Mouse (Mus musculus) adrenal gland, postnatal 10 days (tissue): ENCODE results near the gene Fkbp14. TPM values are rescaled to one million over a fixed set of nuclear protein-coding genes. Genes with fewer than 3 reads are reported as not detected.

Source experiments
- DNase-seq: peaks from one replicate; pipeline ENCODE4 v3.0.0; 2021; ENCODE audit warnings: mixed read lengths
- long read RNA-seq, 2 experiments: library from polyadenylated mRNA; stranded (forward); transcript quantifications; one replicate each; pipeline ENCODE4 v2.0.0; 2021
- total RNA-seq, 2 experiments: library from RNA; stranded (reverse); gene quantifications; 2 replicates each; pipeline ENCODE4 v1.2.3; 2021

Fkbp14 gene
- total RNA-seq: 10 to 100 TPM; 19.8 to 20.7 TPM
- long read RNA-seq, experiment 1, transcript Fkbp14-201 (4 exons, 2,694 nt): major isoform, 20 of 25 reads
- long read RNA-seq, experiment 1, partial matches to known transcripts: 1 of 25 reads
- long read RNA-seq, experiment 1, other reads (novel, unspliced or antisense): 4 of 25 reads
- long read RNA-seq, experiment 2, transcript Fkbp14-201 (4 exons, 2,694 nt): major isoform, 7 of 8 reads
- long read RNA-seq, experiment 2, partial matches to known transcripts: 1 of 8 reads
- long read RNA-seq, experiment 2, other reads (novel, unspliced or antisense): 0 of 8 reads

DNA sequence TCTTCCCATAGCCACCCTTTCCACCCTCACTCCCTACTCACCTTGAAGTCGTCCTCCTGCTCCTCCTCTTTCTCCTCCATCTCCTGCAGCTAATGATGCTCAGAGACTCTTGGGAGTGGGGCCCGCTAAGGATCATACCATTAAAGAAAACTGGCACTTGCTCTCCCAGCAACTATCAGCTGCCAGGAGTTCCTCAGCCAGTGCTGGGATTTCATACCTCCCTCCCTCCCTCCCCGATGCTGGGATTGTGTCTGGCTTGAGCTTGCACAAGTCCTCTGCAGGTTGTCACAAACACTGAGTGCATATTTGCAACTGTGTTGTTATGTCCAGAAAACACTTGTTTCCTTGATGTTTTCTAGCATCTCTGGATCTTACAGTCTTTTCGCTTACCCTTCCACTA is at the start of gene Fkbp14:
Fkbp14 (minus strand) TSS at position 101 of the 400 bp plus-strand sequence.
- DNase-seq: no peak

DNA sequence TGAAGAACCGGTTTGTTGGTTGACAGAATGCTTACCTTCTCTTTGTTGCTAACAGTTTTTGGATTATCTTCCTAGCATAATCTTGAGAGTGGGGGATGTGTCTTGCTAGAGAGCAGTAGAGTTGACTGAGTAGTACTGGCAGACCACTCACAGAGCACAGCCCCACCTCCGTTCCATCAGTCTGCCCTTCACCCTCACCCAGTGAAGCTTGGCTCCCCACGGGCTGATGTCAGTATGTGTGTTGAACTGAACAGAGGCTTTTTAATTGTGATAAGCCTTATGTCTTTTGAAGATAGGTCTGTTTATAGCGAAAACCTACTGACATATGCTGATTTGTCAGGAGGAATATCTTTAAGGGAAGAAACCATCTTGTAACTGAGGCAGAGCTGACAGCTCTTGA is 46.1 kb upstream of the Fkbp14 start:
- DNase-seq: no peak

DNA sequence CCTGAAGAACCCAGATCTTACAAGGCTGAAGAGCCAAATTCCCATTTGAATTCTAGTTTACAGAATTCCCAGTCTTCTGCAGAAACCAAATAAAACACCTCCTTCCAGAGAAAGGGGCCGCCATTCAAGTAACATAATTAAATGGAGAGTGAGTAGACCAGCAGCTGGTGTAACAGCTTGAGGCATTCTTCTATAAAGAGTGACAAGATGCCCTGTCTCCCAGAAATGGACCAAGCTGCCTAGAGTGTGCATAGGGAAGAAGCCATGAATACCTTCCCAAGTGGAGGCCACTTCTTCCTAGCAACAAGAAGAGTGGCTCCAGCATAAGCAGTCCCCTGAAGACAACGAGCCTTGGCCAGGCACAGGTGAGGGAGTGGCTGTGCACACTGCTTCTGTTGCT is 44.8 kb upstream of the Fkbp14 start:
- no peak for DNase-seq

DNA sequence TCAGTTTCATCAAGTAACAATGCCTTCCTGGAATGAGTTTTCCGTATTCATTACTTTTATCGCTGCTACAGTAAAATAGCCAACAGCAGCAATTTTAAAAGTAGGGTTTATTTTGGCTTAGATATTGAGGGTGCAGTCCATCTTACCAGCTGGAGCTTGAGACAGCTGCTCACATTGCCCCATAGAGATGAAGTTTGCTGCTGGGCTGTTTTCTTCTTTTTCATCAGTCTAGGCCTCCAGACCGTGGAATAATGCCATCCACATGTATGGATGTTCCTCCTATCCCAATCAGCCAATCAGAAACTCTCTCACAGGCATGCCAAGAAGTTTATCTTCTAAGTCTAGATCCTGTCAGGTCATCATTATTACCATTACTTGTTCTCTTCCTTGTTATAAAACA is 42.8 kb upstream of the Fkbp14 start:
- no peak for DNase-seq

DNA sequence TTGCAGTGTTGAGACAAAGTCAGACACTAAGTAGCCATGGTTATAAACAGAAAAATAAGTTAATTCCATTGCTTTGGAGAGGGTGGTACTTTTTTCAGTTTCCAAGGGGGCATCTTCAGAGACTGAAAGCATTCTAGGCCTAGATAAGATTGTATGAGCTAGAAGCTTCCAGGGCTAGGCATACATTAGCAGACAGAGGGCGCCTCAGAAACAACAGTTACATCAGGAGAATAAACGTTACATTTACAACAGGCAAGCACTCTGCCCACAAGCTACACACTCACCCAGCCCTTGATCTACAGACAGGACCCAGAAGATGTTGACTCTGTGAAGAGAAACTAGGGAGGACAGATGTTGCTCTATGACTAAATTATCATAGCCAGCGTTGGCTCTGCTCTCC is 34.4 kb upstream of the Fkbp14 start:
- no peak for DNase-seq

DNA sequence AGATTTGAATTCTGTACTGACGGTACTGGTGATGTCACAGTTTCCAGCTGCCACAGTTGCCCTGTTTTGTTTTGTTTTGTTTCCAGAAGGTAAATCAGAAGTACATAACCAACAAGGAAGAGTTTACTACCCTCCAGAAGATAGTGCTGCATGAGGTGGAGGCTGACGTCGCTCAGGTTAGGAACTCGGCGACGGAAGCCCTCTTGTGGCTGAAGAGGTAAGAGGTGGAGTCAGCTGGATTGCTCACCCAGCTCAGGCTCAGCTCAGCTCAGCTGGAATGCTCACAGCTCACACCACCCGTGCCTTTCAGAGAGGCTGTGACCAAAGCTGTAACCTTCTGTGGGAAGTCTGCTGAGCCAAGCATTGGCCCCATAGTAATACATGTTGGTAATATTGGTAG is 32.6 kb upstream of the Fkbp14 start:
- DNase-seq: peak; percentile 36

DNA sequence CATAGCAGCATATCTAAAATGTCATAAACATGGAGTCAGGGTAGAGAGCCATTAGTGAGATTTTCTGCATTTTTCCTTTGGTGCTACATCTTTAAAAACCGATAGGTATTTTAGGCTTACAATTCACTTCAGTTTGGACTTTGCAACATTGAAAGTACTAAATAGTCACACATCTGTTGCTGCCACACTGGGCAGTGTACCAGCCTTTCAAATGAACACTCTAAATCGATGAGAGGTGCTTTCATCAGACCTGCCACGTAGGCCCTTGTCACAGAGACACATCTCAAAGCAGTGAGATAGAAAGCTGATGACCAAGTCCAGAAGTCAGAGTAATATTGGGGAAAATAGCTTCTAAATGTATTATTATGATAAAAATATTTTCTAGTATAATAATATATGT is 31.3 kb upstream of the Fkbp14 start:
- DNase-seq: no peak

DNA sequence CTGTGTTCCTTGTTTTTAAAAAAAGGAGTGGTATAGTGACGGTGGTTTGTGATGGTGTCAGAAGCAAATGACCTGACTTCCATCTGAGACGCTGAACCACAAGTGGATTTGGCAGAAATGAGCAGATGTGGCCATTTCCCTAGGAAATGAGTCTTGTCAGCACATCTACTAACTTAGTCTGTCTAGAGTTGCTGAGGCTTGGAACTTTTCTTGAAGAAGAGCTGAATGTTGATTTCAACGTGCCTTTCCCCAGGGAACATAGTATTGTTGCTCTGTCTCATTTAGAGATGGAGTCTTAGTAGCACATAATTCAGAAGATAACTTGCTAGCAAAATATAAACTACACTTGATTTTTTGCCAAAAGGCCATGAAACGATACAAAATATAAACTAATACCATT is 23.2 kb upstream of the Fkbp14 start:
- no peak for DNase-seq

DNA sequence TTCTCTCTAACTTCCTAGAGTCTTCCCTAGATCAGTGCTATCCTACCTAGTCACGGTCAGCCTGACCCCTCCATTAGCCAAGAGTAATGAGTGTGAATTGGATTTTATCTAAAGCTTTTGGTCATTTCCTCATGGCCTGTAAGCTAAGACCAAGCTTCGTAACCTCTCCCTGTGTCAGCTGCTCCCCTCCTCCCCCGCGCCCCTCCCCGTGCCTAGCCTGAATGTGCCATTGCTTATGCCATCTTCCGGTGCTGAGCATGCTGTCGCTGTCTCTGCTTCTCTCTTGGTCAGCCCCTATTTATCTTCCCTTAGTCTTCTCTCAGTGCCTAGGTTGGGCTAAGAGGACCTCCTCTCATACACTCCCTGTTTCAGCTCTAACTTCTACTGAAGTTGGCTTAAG is 22.4 kb upstream of the Fkbp14 start:
- DNase-seq: no peak

DNA sequence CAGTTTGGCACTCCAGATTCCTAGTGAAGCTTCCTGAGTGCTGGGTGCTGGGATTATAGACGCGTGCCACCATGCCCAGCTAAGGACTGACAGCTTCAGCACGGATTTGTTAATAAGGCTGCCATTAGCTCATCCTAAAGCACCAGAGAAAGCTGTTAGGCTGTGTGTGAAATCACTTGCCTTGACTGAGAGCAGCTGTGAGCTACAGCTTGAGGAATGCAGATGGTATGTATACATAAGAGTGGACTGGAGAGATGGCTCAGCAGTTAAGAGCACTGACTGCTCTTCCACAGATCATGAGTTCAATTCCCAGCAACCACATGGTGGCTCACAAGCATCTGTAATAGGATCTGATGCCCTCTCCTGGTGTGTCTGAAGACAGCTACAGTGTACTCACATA is 20.3 kb upstream of the Fkbp14 start:
- DNase-seq: no peak

DNA sequence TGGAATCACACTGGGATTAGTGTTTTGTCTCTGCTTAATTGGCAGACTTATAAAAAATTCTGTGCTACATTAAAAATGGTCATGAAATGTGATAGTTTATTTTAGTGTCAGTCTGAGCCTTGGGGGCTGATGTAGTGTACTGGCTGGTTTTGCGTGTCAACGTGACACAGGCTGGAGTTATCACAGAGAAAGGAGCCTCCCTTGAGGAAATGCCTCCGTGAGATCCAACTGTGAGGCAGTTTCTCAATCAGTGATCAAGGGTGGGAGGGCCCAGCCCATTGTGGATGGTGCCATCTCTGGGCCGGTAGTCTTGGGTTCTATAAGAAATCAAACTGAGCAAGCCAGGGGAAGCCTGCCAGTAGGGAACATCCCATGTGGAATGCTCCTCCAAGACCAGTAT is 9.1 kb upstream of the Fkbp14 start:
- no peak for DNase-seq

DNA sequence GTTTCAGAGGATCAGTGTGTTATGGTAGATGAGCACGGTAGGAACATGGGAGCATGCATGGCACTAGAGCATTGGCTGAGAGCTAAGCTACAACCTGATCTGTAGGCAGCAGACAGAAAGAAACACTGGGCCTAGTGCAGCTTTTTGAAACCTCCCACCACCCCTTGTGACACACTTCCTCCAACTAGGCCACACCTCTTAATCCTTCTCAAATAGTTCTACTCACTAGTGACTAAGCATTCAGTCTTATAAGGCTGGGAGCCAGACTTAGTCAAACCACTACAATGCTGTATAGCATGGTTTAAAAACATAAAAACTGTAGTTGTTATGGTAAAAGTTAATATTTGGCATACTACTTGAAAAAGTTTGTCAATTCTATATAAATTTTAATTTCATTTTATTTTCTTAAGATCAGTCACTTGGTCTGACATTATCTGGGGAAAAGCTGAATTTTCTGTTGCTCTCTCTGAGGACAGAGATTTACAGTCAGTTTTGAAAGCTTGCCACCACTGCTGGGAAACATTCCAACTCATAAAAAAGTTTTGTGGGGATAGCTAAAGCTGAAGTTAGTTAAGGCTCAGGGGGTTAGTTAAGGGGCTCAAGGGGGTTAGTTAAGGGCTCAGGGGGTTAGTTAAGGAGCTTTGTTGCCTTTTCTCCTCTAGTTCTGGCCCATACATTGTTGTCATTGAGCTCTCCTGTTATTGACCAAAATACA is 7.0 kb upstream of the Fkbp14 start:
- peak; percentile 82 for DNase-seq

DNA sequence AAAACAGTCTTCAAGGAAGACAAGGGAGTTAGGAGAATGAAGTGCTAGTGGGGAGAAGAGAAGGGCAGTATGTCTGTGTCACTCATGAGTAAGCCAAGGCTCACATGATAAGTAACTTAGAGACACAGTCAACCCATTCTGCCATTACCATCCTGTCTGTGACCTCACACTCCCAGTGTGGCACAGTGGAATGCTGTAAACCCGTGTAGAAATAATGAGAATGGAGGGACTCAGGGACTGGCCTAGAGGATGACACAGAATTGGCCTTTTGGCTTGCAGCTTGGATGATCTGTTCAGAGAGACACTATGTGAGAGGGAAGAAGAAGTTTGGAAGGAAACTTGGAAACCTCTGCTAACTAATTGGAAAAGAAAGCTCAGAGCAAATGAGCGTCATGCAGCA is 5.8 kb upstream of the Fkbp14 start:
- DNase-seq: no peak

DNA sequence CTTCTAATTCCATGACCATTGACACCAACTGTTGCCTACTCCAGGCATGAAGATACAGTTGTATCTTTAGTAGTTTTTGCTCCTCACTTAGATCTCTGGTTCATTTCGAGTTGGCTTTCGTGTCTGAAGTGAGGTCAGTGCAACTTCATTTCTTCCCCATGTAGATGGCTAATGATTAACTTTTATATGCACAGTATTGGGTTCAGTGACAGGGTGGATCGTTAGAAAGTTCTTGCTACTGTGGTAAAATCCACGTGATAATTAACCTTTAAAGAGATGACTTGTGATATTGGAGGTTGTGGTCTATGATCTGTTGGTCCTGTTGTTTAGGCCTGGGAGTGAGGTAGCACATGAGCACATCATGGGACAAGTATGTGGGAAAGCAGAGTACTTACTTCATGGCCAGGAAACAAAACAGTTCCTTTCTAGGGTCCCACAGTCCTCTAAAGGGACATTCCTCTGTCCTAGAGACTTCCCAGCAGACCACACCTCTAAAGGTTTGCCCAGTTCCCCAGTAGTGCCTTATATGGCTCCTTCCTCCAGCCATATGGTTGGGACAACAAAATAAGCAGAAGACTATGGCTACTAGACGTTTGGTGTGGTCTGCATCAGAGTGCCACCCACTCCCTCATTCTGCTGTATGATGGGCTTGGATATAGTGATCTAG is 3.7 kb upstream of the Fkbp14 start:
- no peak for DNase-seq

DNA sequence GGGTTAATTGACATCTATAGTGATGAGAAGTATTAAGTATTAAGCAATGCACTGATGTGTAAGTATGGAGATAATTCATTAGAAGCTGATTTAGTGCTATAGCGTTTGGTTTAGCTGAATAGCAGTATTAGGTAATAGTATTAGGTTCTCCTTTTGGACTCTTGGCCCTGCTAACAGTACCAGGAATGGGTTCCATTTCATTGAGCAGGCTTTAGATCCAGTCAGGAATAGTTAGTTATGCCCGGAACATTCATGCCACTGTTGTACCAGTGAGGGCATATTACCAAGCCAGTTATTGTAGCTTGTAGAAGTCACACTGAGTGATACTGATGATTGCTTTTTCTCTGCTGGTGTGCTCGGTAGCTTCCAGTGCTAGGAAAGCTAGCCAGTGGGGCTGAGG is 603 bp upstream of the Fkbp14 start:
- DNase-seq: no peak

DNA sequence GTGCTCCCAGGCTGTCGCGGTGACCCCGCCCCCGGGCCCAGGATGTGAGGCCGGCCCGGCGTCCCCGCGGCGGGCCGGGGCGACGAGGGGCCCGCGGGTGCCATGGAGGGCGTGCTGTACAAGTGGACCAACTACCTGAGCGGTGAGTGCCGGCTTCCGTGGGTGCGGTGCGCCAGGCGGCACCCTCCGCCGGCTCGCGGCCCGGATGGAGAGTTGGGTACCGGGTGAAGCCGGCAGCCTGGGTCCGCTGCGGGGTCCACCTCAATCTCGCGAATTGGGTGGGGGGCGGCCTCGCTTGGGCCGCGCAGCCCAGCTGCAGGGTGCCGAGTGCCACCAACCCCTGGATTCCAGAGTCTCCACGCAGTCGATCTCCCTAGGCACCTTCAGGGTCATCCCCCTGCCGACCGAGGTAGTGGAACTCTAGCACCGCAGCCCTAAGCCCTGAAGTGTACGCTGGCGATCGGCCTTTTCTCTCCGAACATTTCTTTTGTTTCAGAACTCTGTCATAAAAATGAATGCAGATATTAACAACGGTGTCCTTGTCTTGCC is 1.7 kb downstream of the Fkbp14 start:
- DNase-seq: no peak

DNA sequence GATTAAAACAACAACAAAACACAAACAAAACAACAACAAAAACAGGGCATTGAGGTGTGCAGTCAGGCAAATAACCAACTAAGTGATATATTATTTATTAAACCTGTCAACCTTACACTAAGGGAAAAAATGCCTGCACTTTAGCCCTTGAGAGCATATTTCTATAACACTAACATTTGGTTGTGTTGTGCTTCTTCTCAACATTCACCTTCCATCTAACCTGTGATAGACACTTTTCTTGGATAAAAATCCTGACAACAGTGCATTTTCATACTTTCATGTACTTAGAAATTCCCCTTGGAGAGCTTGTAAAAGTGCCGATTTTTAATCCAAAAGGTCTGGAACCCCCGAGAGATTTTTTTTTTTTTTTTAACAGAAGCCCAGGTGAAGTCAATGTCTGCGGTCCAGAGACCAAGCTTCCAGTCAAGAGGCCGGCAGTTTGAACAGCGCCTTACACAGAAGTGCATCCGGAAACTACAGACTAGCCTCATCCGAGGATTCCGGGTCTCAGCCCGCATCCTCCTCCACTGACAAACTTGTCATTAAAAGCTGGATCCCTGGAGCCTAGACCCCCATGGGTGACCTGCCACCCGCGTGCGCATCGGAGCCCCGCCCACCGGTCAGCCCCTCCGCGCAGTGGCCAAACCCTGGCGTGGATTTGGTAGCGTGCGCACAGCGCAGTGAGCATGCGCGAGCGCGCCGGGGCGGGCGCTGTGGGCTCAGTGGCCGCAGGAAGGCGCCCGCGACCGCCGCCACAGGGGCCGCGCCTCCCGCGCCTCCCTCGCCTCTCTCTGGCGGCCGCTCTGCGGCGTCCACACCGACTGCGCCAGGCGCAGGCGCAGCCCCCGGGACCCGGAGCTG is 2.4 kb downstream of the Fkbp14 start, which contains the start of gene Plekha8:
Plekha8 (plus strand) TSS at position 643 of the 861 bp plus-strand sequence.
- DNase-seq: peak; percentile 96

DNA sequence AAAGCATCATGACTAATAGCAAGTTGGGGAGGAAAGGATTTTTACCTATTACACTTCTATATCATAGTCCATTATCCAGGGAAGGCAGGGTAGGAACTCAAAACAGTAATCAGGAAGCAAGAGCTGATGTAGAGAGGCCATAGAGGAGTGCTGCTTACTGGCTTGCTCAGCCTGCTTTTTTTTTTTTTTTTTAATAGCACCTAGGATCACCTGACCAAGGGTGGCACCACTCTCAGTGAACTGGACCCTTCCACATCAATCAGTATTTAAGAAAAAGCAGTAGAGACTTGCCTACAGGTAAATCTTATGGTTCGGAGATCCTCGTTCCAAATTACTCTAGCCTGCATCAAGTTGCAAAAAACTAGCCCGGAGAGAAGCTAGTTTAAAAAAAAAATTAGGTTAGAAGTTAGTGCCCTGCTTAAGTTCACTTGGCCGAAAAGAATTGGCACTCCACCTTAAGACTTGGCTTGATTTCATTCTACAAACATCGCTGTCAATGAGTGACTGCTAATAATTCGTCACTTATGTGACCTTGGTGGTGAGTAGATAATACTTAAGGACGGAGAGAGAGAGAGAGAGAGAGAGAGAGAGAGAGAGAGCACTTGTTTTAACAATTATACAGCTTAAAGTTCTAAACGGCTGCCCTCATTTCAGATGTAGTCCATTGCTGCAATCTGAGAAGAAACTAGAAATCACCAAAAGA is 3.2 kb downstream of the Fkbp14 start:
- no peak for DNase-seq

DNA sequence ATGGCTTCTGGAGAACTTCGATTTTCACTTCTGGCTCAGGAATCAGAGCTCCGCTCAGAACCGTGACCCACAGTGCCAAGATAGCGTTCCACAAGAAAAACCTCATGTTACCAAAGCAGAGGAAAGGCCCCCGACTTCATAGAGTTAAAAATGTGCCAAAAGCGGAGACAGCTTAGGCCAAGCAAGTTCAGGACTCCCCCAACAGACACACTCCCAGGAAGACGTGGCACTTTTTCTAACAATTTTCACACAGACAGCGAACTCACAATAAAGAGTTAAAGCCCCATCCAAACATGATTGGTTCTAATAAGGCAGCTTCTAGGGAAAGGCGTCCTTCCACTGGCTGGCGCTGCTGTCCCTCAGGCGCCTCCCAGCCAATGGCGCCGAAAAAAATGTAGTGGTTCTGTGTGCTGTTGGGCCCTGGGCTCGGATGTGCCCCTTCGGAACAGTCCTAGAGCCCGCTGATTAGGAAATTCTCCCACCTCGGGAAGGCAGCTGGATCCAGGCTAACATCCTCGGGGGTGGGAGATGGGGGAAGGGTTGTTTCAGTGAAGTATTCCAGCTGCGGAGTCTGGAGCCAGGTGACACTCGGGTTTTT is 4.1 kb downstream of the Fkbp14 start:
- peak; percentile 94 for DNase-seq

DNA sequence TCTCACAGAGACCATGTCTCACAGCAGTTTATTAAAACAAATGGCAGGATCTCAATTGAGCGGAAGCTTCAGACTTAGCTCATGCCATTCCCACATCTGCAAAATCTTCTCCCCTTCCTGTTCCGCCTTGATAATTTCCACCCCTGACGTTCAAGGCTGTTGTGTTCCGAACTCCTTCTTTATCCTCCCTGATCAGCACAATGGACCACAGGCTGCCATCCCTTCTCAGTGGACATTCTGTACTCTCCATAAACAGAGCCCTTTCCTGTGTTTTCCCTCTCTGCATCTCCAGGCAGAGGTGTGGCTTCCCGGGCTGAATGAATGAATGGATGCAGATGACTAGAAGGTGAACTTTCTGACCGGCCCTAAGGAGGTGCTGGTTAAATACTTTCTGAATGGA is 5.3 kb downstream of the Fkbp14 start:
- DNase-seq: no peak

DNA sequence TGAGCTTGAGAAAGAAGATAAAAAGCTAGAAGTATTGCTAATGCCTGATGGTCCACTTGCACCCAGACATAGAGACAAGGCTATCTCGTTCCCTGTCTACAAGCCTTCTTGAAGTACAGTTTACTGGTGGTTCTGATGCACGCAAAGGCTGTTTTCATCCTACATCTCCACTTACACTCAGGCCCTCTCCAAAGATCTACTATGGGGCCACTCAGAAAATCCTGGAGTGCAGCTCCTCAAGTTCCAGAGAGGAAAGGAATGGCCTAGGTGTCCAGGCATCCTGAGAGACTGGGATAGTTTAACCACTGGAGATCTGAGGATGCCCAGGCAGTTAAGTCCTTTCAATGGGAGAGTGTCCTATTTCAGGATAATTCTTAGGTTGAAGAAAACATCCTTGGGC is 6.4 kb downstream of the Fkbp14 start:
- DNase-seq: no peak
